Mouse (Mus musculus) kidney, embryonic 14.5 days (tissue): Measurements from ENCODE around the gene Cntnap1. TPM values are rescaled to one million over a fixed set of nuclear protein-coding genes. Genes with fewer than 3 reads are reported as not detected.

ENCODE experiments used
- ATAC-seq: fragments of 200-750 bp; cut with Nextera tagmentation; 2 replicates; pipeline ENCODE4 v1.8.0; 2017; ENCODE audit warnings: moderate number of reproducible peaks, mild to moderate bottlenecking, moderate TSS enrichment, moderate library complexity; ENCODE audit not compliant: low FRiP score, low TSS enrichment
- H3K27ac ChIP-seq: fragments of 300-500 bp; sonication (generic); 2 replicates; pipeline ENCODE4 v1.5.1; 2014; ENCODE audit warnings: low read depth, mild to moderate bottlenecking, low read length, moderate library complexity, mixed read lengths
- H3K27me3 ChIP-seq: fragments of 300-500 bp; sonication (generic); 2 replicates; pipeline ENCODE4 v1.6.1; 2014; ENCODE audit warnings: mild to moderate bottlenecking, low read length; ENCODE audit not compliant: control insufficient read depth, insufficient read depth
- H3K36me3 ChIP-seq: fragments of 300-500 bp; sonication (generic); 2 replicates; pipeline ENCODE4 v1.6.1; 2014; ENCODE audit warnings: low read length, mixed read lengths; ENCODE audit not compliant: control insufficient read depth, insufficient read depth
- H3K4me1 ChIP-seq: fragments of 300-500 bp; sonication (generic); 2 replicates; pipeline ENCODE4 v1.6.1; 2014; ENCODE audit warnings: low read length, mixed read lengths; ENCODE audit not compliant: control insufficient read depth, insufficient read depth
- H3K4me2 ChIP-seq: fragments of 300-500 bp; sonication (generic); replicated peaks from 2 replicates; pipeline ENCODE4 v1.6.1; 2014; ENCODE audit warnings: low read depth, mild to moderate bottlenecking, low read length
- H3K4me3 ChIP-seq: fragments of 300-500 bp; sonication (generic); 2 replicates; pipeline ENCODE4 v1.5.1; 2014; ENCODE audit warnings: mild to moderate bottlenecking, low read length
- H3K9ac ChIP-seq: fragments of 300-500 bp; sonication (generic); 2 replicates; pipeline ENCODE4 v1.6.1; 2014; ENCODE audit warnings: low read depth, mild to moderate bottlenecking, low read length, moderate library complexity
- H3K9me3 ChIP-seq: fragments of 300-500 bp; sonication (generic); 2 replicates; pipeline ENCODE4 v1.6.1; 2016; ENCODE audit warnings: low read length; ENCODE audit not compliant: control insufficient read depth
- WGBS: fragments of 180-500 bp; shearing (Covaris S2); extraction: QIAGEN DNeasy Blood & Tissue Kit; methylation state at CpG from one replicate; pipeline ENCODE4 v1.1.7; 2014; 5-methylcytosine and 5-hydroxymethylcytosine counted together
- polyA plus RNA-seq: library from polyadenylated mRNA; unstranded; fragments of >200 nt; fragmentation: Nextera tagmentation; extraction: Ambion mirVana; gene quantifications from 2 replicates; pipeline ENCODE4 v1.2.1, GENCODE M21; 2014

Cntnap1 gene
- polyA plus RNA-seq, 1 experiment from 2014 or later: 2.1 TPM

- Histone ChIP-seq H3K27me3 (no peaks in the 10 kb centered on the region), H3K9ac (no peak overlapping the region), H3K4me3 (no peak overlapping the region), H3K9me3 (no peaks in the 10 kb centered on the region), H3K4me2 (no peak overlapping the region), H3K27ac (no peak overlapping the region), H3K36me3 (peaks cover 48% of the 10 kb centered on the region), H3K4me1 (peaks cover 37% of the 10 kb centered on the region)
- 87% methylated on average over 6 of the region's 6 CpGs for WGBS
- no peak for ATAC-seq
Measured at GRCm38 (mm10) chr11:101192646-101193045, 22.3 kb downstream of the Cntnap1 start.

GRCm38 (mm10) chr11:101193076-101193475 lies 22.8 kb downstream of the Cntnap1 start:
- WGBS: 93% methylated on average over 7 of the region's 7 CpGs
- H3K27ac ChIP-seq: no peak overlapping the region
- no peaks in the 10 kb centered on the region for H3K9me3 ChIP-seq
- H3K27me3 ChIP-seq: no peaks in the 10 kb centered on the region
- no peak overlapping the region for H3K4me2 ChIP-seq
- peaks cover 53% of the 10 kb centered on the region for H3K36me3 ChIP-seq
- no peak overlapping the region for H3K4me3 ChIP-seq
- ATAC-seq: no peak
- peaks cover 37% of the 10 kb centered on the region for H3K4me1 ChIP-seq
- H3K9ac ChIP-seq: no peak overlapping the region

- Histone ChIP-seq H3K4me1 (peaks cover 26% of the 10 kb centered on the region), H3K27me3 (no peaks in the 10 kb centered on the region), H3K36me3 (peaks cover 62% of the 10 kb centered on the region), H3K4me2 (no peak overlapping the region), H3K9me3 (no peaks in the 10 kb centered on the region), H3K9ac (no peak overlapping the region), H3K27ac (no peak overlapping the region), H3K4me3 (no peak overlapping the region)
- ATAC-seq: no peak
- 86% methylated on average over 5 of the region's 5 CpGs for WGBS
Measured at GRCm38 (mm10) chr11:101194137-101194536, 23.8 kb downstream of the Cntnap1 start.

- 81% methylated on average over 6 of the region's 6 CpGs for WGBS
- no peak for ATAC-seq
- Histone ChIP-seq H3K4me3 (no peak overlapping the region), H3K36me3 (peaks cover 67% of the 10 kb centered on the region), H3K9ac (no peak overlapping the region), H3K27ac (no peak overlapping the region), H3K27me3 (no peaks in the 10 kb centered on the region), H3K4me1 (peaks cover 21% of the 10 kb centered on the region), H3K9me3 (no peaks in the 10 kb centered on the region), H3K4me2 (no peak overlapping the region)
Measured at GRCm38 (mm10) chr11:101194643-101195042, 24.3 kb downstream of the Cntnap1 start.

- peaks cover 71% of the 10 kb centered on the region for H3K36me3 ChIP-seq
Measured at GRCm38 (mm10) chr11:101195101-101195500, 24.8 kb downstream of the Cntnap1 start.

GRCm38 (mm10) chr11:101195571-101195970 lies 25.2 kb downstream of the Cntnap1 start:
- H3K36me3 ChIP-seq: peaks cover 76% of the 10 kb centered on the region
- H3K9me3 ChIP-seq: no peaks in the 10 kb centered on the region
- no peak overlapping the region for H3K4me3 ChIP-seq
- H3K9ac ChIP-seq: no peak overlapping the region
- no peak overlapping the region for H3K27ac ChIP-seq
- WGBS: 89% methylated on average over 8 of the region's 8 CpGs
- no peak for ATAC-seq
- H3K4me1 ChIP-seq: peaks cover 12% of the 10 kb centered on the region
- H3K27me3 ChIP-seq: no peaks in the 10 kb centered on the region
- no peak overlapping the region for H3K4me2 ChIP-seq

More at GRCm38 (mm10) chr11:101195101-101195500, 24.8 kb downstream of the Cntnap1 start:
- no peak overlapping the region for H3K27ac ChIP-seq
- WGBS: 67% methylated on average over 1 of the region's 1 CpGs
- H3K9ac ChIP-seq: no peak overlapping the region
- peaks cover 17% of the 10 kb centered on the region for H3K4me1 ChIP-seq
- H3K27me3 ChIP-seq: no peaks in the 10 kb centered on the region
- ATAC-seq: no peak
- H3K4me2 ChIP-seq: no peak overlapping the region
- H3K9me3 ChIP-seq: no peaks in the 10 kb centered on the region
- no peak overlapping the region for H3K4me3 ChIP-seq

- no peak overlapping the region for H3K4me2 ChIP-seq
- peaks cover 78% of the 10 kb centered on the region for H3K36me3 ChIP-seq
- H3K4me3 ChIP-seq: no peak overlapping the region
- H3K27ac ChIP-seq: no peak overlapping the region
- H3K9me3 ChIP-seq: no peaks in the 10 kb centered on the region
- 90% methylated on average over 8 of the region's 8 CpGs for WGBS
- H3K4me1 ChIP-seq: peaks cover 6% of the 10 kb centered on the region; the same call in 1 of the 2 replicates
- H3K27me3 ChIP-seq: no peaks in the 10 kb centered on the region
- H3K9ac ChIP-seq: no peak overlapping the region
- no peak for ATAC-seq
Measured at GRCm38 (mm10) chr11:101196175-101196574, 25.9 kb downstream of the Cntnap1 start.

GRCm38 (mm10) chr11:101199555-101199954 lies 29.2 kb downstream of the Cntnap1 start:
- whole genome bisulfite sequencing: 93% methylated on average over 3 of the region's 3 CpGs
- Histone ChIP-seq H3K36me3 (peaks cover 75% of the 10 kb centered on the region), H3K27ac (no peak overlapping the region), H3K4me2 (no peak overlapping the region), H3K9ac (no peak overlapping the region), H3K27me3 (no peaks in the 10 kb centered on the region), H3K4me1 (no peaks in the 10 kb centered on the region), H3K4me3 (no peak overlapping the region), H3K9me3 (no peaks in the 10 kb centered on the region)
- ATAC-seq: no peak

GRCm38 (mm10) chr11:101200986-101201385 lies 30.7 kb downstream of the Cntnap1 start:
- WGBS: 16% methylated on average over 7 of the region's 7 CpGs
- no peaks in the 10 kb centered on the region for H3K4me1 ChIP-seq
- H3K36me3 ChIP-seq: peaks cover 72% of the 10 kb centered on the region
- H3K27me3 ChIP-seq: no peaks in the 10 kb centered on the region
- no peak overlapping the region for H3K27ac ChIP-seq
- peak; percentile 54 for ATAC-seq
- H3K4me2 ChIP-seq: no peak overlapping the region
- no peaks in the 10 kb centered on the region for H3K9me3 ChIP-seq
- no peak overlapping the region for H3K9ac ChIP-seq
- H3K4me3 ChIP-seq: no peak overlapping the region
